31 mouse cellular contexts compared by ENCODE assay signal in genomic region chr10:116131223-116131622, GRCm38 (mm10). TPM values are rescaled to one million over a fixed set of nuclear protein-coding genes. Genes with fewer than 3 reads are reported as not detected.
"Had no signal": no experiment of that assay in that cellular context is flagged by ENCODE, and none has a peak within 500 bp of the region (broad histone marks: within the 10 kb centered on the region; RNA-seq: fewer than 3 reads in every experiment).

No protein-coding gene starts in this region.

- H3K4me3 ChIP-seq: layer of hippocampus, adult 2 months; liver, embryonic 13.5 days; megakaryocyte, embryonic 14.5 days; midbrain, embryonic 10.5 days; midbrain, embryonic 13.5 days; myocyte; neural tube, embryonic 13.5 days had no signal

- H3K9ac ChIP-seq: liver, embryonic 13.5 days; midbrain, embryonic 13.5 days; neural tube, embryonic 13.5 days had no signal

- H3K36me3 ChIP-seq: liver, embryonic 13.5 days; midbrain, embryonic 10.5 days; midbrain, embryonic 13.5 days; neural tube, embryonic 13.5 days had no signal

- H3K9me3 ChIP-seq: liver, embryonic 13.5 days; megakaryocyte, embryonic 14.5 days; midbrain, embryonic 10.5 days; midbrain, embryonic 13.5 days; neural tube, embryonic 13.5 days had no signal

- H3K27ac ChIP-seq: kidney, postnatal 0 days; layer of hippocampus, adult 2 months; liver, embryonic 13.5 days; midbrain, embryonic 10.5 days; midbrain, embryonic 13.5 days; neural tube, embryonic 13.5 days had no signal

- ATAC-seq: intestine, postnatal 0 days; midbrain, embryonic 13.5 days; midbrain, embryonic 16.5 days had no signal

- DNase-seq: kidney, adult 2 months; kidney, postnatal 25 days; layer of hippocampus, adult 9-11 months; liver, embryonic 13.5 days; lung, adult 2 months; lung, postnatal 14 days; lung, postnatal 4 days; right cerebral cortex, postnatal 4 days; thymus, postnatal 25 days had no signal

- H3K4me1 ChIP-seq: liver, embryonic 13.5 days; megakaryocyte, embryonic 14.5 days; midbrain, embryonic 10.5 days; midbrain, embryonic 13.5 days; neural tube, embryonic 13.5 days had no signal

- H3K4me2 ChIP-seq: liver, embryonic 13.5 days; midbrain, embryonic 13.5 days; neural tube, embryonic 13.5 days had no signal

- H3K27me3 ChIP-seq: liver, embryonic 13.5 days; megakaryocyte, embryonic 14.5 days; midbrain, embryonic 13.5 days; neural tube, embryonic 13.5 days had no signal

RNA-seq across cellular contexts. Expression of gene 4933416C03Rik, which starts 17.5 kb away (rescaled TPM):
- total RNA-seq: layer of hippocampus, adult 2 months; layer of hippocampus, postnatal 25 days; left cerebral cortex, adult 18-20 months; left cerebral cortex, postnatal 10 days; left cerebral cortex, postnatal 36 days; liver, adult 2 months had no signal
- polyA plus RNA-seq: intestine, postnatal 0 days; kidney, adult 2 months; kidney, embryonic 14.5 days; kidney, postnatal 0 days; large intestine, adult 2 months; limb, embryonic 11.5 days; limb, embryonic 14.5 days; liver, adult 2 months; liver, embryonic 13.5 days; liver, embryonic 16.5 days; lung, adult 2 months; lung, embryonic 16.5 days; midbrain, embryonic 10.5 days; midbrain, embryonic 13.5 days; myocyte; stomach, embryonic 14.5 days; thymus, postnatal 0 days had no signal
